Mouse (Mus musculus) spleen, adult 2 months (tissue): ENCODE measurements around the gene Smarca5.

Experiments
- CTCF ChIP-seq: fragments of 200-500 bp; IDR thresholded peaks from 2 replicates; pipeline ENCODE4 v1.5.1; 2011; ENCODE audit warnings: mild to moderate bottlenecking, inconsistent platforms; ENCODE audit not compliant: insufficient read depth, insufficient read length, insufficient replicate concordance; ENCODE audit errors: extremely low read depth
- POLR2A ChIP-seq: fragments of 200-500 bp; IDR thresholded peaks from 2 replicates; pipeline ENCODE4 v1.6.1; 2011; ENCODE audit warnings: low read depth, low read length, inconsistent platforms

DNA sequence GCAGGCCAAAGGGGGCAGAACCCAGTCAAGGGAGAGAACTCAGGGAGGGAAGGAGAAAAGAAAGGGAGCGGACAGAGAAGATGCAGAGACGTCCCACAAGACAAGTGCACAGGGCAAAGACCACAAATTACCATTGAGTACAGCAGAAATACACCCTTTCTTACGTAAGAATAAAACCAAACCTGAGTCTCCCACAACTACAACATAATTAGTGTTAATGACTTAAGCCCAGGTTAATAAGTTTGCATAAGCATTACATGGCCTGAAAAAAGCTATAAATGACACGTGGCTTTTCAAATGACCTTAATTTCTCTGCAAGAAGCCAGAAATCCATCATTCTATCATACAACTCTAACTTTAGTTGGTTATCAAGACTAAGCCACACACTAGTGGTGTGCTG lies 44.0 kb upstream of the Smarca5 start:
- no peak for TF ChIP-seq POLR2A
- no peak for TF ChIP-seq CTCF
